Mouse (Mus musculus) liver, postnatal 0 days (tissue): ENCODE data around the gene Nme6. TPM values are rescaled to one million over a fixed set of nuclear protein-coding genes. Genes with fewer than 3 reads are reported as not detected.

ENCODE experiments used
- ATAC-seq: fragments of 200-750 bp; cut with Nextera tagmentation; 2 replicates; pipeline ENCODE4 v1.8.0; 2017; ENCODE audit warnings: mild to moderate bottlenecking, moderate library complexity
- DNase-seq: peaks from one replicate; pipeline ENCODE4 v3.0.0-alpha.2; 2016
- H3K27ac ChIP-seq: fragments of 300-500 bp; sonication (generic); 2 replicates; pipeline ENCODE4 v1.5.1; 2014; ENCODE audit warnings: antibody characterized with exemption, moderate library complexity, mild to moderate bottlenecking, low read depth
- H3K27me3 ChIP-seq: fragments of 300-500 bp; sonication (generic); 2 replicates; pipeline ENCODE4 v1.6.1; 2014; ENCODE audit warnings: low read length, control low read depth, mixed read lengths; ENCODE audit not compliant: insufficient read depth
- H3K36me3 ChIP-seq: fragments of 300-500 bp; sonication (generic); replicated peaks from 2 replicates; pipeline ENCODE4 v1.6.1; 2014; ENCODE audit warnings: mild to moderate bottlenecking, control low read depth, low read length, moderate library complexity, mixed read lengths; ENCODE audit not compliant: insufficient read depth
- H3K4me1 ChIP-seq: fragments of 300-500 bp; sonication (generic); 2 replicates; pipeline ENCODE4 v1.6.1; 2014; ENCODE audit warnings: antibody characterized with exemption, mild to moderate bottlenecking, control low read depth; ENCODE audit not compliant: insufficient read depth
- H3K4me2 ChIP-seq: fragments of 300-500 bp; sonication (generic); 2 replicates; pipeline ENCODE4 v1.6.1; 2014; ENCODE audit warnings: low read depth, mild to moderate bottlenecking, low read length, moderate library complexity, mixed read lengths
- H3K4me3 ChIP-seq: fragments of 300-500 bp; sonication (generic); 2 replicates; pipeline ENCODE4 v1.5.1; 2014; ENCODE audit warnings: low read depth, low read length
- H3K9ac ChIP-seq: fragments of 300-500 bp; sonication (generic); replicated peaks from 2 replicates; pipeline ENCODE4 v1.6.1; 2014; ENCODE audit warnings: mild to moderate bottlenecking, moderate library complexity
- H3K9me3 ChIP-seq: fragments of 300-500 bp; sonication (generic); 2 replicates; pipeline ENCODE4 v1.6.1; 2016; ENCODE audit warnings: mild to moderate bottlenecking, control low read depth, low read length, mixed read lengths
- CTCF ChIP-seq: sonication (generic); IDR thresholded peaks from 2 replicates; pipeline ENCODE4 v1.5.1; 2016; ENCODE audit warnings: antibody characterized with exemption, low read depth
- EP300 ChIP-seq: IDR thresholded peaks from 2 replicates; pipeline ENCODE4 v1.6.1; 2016; ENCODE audit warnings: antibody characterized with exemption, low read depth, mild to moderate bottlenecking
- WGBS: fragments of 180-500 bp; shearing (Covaris S2); extraction: QIAGEN DNeasy Blood & Tissue Kit; methylation state at CpG from one replicate; pipeline ENCODE4 v1.1.7; 2014; ENCODE audit not compliant: insufficient replicate concordance; 5-methylcytosine and 5-hydroxymethylcytosine counted together
- polyA plus RNA-seq: library from polyadenylated mRNA; unstranded; fragments of >200 nt; fragmentation: Nextera tagmentation; extraction: Ambion mirVana; gene quantifications from 2 replicates; pipeline ENCODE4 v1.2.1, GENCODE M21; 2015

Gene Nme6
- polyA plus RNA-seq, 1 experiment from 2014 or later: 30.7 TPM

- Histone ChIP-seq H3K4me1 (peaks cover 2% of the 10 kb centered on the region; the same call in 1 of the 2 replicates), H3K4me3 (peak overlapping the region; percentile 28), H3K4me2 (peak overlapping the region; percentile 61), H3K27me3 (no peaks in the 10 kb centered on the region), H3K36me3 (no peaks in the 10 kb centered on the region), H3K27ac (no peak overlapping the region), H3K9me3 (no peaks in the 10 kb centered on the region), H3K9ac (no peak overlapping the region)
- DNase-seq (peak; percentile 88), ATAC-seq (peak; percentile 73)
- peak; percentile 94 for TF ChIP-seq CTCF
- TF ChIP-seq EP300: no peak
- WGBS: 6% methylated on average over 20 of the region's 20 CpGs
Observed at GRCm38 (mm10) chr9:109862397-109863044, 30.0 kb downstream of the Nme6 start.

DNA sequence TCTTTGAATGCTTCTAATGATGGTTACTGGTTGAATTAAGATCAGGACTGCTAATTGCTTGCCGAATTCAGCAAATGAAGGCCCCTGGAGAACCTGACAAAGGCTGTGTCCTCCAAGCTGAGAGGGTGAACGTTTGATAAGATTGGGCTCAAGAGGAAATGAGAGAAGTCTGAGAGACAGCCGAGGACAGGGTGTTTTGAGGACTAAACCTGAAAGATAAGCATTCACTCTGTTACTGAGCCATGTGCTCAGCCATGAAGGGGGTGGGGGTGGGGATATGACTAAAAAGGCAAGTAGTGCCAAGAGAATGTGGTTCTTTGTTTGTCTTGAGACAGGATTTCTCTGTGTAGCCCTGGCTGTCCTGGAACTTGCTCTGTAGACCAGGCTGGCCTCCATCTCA is 30.5 kb downstream of the Nme6 start:
- no peaks in the 10 kb centered on the region for H3K27me3 ChIP-seq
- no peak overlapping the region; the same call in 1 of the 2 replicates for H3K4me3 ChIP-seq
- peaks cover 2% of the 10 kb centered on the region; the same call in 1 of the 2 replicates for H3K4me1 ChIP-seq
- no peak overlapping the region for H3K27ac ChIP-seq
- no peak for TF ChIP-seq EP300
- TF ChIP-seq CTCF: no peak
- no peaks in the 10 kb centered on the region for H3K36me3 ChIP-seq
- WGBS: 17% methylated on average over 3 of the region's 3 CpGs
- no peak overlapping the region for H3K9ac ChIP-seq
- H3K4me2 ChIP-seq: peak overlapping the region; percentile 61
- ATAC-seq (peak; percentile 37), DNase-seq (no peak)
- H3K9me3 ChIP-seq: no peaks in the 10 kb centered on the region

DNA sequence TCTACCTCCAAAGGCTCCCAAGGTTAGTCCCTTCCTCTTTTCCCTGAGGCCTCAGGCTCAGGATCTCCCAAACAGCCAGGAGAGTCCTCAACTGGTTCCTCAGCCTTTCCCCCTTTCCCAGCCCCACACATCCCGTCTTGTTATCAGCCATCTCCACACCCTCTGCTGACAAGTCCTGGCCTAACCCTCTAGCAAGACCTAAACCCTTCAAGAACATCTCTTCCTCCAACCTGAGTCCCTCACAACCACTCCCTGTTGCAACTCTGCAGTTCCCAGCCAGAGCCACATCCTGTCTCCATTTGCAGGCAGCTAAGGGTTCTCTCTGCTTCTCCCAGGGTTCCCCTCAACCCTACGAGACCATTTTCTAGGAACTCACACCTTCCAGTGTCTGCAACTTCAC is 33.7 kb downstream of the Nme6 start:
- H3K9me3 ChIP-seq: no peaks in the 10 kb centered on the region
- peaks cover 10% of the 10 kb centered on the region for H3K4me1 ChIP-seq
- no peak for DNase-seq
- no peak for ATAC-seq
- TF ChIP-seq EP300 (no peak), CTCF (no peak)
- no peaks in the 10 kb centered on the region for H3K27me3 ChIP-seq
- H3K9ac ChIP-seq: no peak overlapping the region
- no peaks in the 10 kb centered on the region for H3K36me3 ChIP-seq
- H3K27ac ChIP-seq: no peak overlapping the region
- 30% methylated on average over 2 of the region's 2 CpGs for WGBS
- H3K4me2 ChIP-seq: no peak overlapping the region
- H3K4me3 ChIP-seq: no peak overlapping the region

GRCm38 (mm10) chr9:109870983-109871572 is 38.5 kb downstream of the Nme6 start:
- Histone ChIP-seq H3K27ac (peak overlapping the region; percentile 29; the same call in 1 of the 2 replicates), H3K4me2 (peak overlapping the region; percentile 30), H3K9me3 (no peaks in the 10 kb centered on the region), H3K36me3 (no peaks in the 10 kb centered on the region), H3K9ac (no peak overlapping the region), H3K4me1 (peaks cover 10% of the 10 kb centered on the region), H3K27me3 (no peaks in the 10 kb centered on the region), H3K4me3 (0 out of 2 replicates have a peak overlapping the region, but pooled peaks have one; percentile 4)
- no peak for DNase-seq
- ATAC-seq: no peak
- 25% methylated on average over 6 of the region's 6 CpGs for WGBS
- TF ChIP-seq EP300 (no peak), CTCF (no peak)

- WGBS: 7% methylated on average over 31 of the region's 33 CpGs
- peaks cover 17% of the 10 kb centered on the region for H3K36me3 ChIP-seq
Observed at GRCm38 (mm10) chr9:109874797-109875691, 42.5 kb downstream of the Nme6 start, which contains the start of gene Cdc25a. Gene Cdc25a, plus strand, starts transcription at chr9:109875579.

More at GRCm38 (mm10) chr9:109874797-109875691, 42.5 kb downstream of the Nme6 start, which contains the start of gene Cdc25a:
- Histone ChIP-seq H3K27ac (peak within 1 kb of the TSS; percentile 89), H3K9ac (peak within 1 kb of the TSS; percentile 96), H3K4me1 (peaks cover 27% of the 10 kb centered on the region), H3K4me3 (peak within 1 kb of the TSS; percentile 97), H3K27me3 (no peaks in the 10 kb centered on the region), H3K4me2 (peak within 1 kb of the TSS; percentile 96), H3K9me3 (no peaks in the 10 kb centered on the region)
- ATAC-seq: peak; percentile 94
- TF ChIP-seq EP300: peak; percentile 68
- peak; percentile 80 for TF ChIP-seq CTCF
- peak; percentile 98 for DNase-seq
